Mouse (Mus musculus) thymus, postnatal 36 days (tissue): ENCODE measurements around the gene Ptpn13.

ENCODE experiments used
- DNase-seq, 2 experiments: peaks; one replicate each; pipeline ENCODE4 v3.0.0; 2022; ENCODE audit warnings: mixed read lengths in 2 of 2

The Ptpn13 gene

GRCm38 (mm10) chr5:103423305-103423926, 1.6 kb upstream of the Ptpn13 start:
- DNase-seq, result no peak

DNA sequence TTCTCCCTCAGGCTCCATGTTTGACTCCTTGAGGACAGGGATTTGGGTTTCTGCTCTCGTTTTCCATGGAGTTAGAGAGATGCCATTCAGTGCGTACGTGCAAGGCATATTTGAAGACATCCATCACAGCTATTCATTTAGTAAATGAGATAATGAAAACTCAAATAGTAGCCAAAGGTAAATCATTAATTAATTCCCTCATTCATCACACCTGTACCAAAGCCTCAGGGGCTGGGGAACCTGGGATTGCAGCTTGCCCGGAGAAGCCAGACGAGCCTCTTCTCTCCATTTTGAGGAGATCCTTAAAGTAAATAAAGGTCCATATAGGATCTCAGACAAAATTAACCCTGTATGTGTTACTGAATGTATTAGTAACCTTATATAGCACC, 1.1 kb upstream of the Ptpn13 start:
- DNase-seq, result no peak

DNA sequence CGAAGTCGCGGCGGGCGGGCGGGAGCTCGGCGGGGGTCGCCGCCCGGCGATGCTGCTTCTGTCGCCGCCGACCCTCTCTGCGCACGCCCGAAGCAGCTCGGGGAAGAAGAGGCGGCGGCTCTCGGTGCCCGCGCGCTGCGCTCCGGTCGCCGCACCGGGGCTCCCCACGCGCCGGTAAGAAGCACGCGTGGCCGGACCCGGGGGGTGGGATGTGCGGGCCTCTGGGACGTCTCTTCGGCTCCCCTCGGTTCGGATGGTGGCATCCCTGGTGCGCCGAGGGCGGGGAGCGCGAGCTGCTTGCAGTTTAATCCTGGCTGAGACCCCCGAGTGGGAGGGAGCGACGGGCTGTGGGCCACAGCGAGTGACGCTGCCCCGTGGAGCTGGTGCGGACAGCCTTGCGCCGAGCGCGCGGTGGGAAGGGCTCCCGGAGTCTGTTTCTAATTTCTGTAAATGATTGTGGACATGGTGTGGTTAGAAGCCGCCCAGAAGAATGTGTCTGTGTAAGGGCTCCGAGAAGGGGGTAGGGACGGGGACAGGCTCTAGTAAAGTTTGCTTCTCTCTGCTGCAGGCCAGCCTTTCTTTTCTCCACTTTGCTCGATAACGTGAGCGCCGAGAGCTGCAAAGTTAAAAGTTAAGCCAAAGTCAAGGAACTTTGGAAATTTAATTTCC, 505 bp downstream of the Ptpn13 start:
- DNase-seq, result peak in 1 of 2 experiments; percentile 11

- DNase-seq, result no peak
These were observed 1.3 kb downstream of the Ptpn13 start for GRCm38 (mm10) chr5:103426250-103426649.

- DNase-seq, result no peak
These were observed 6.0 kb downstream of the Ptpn13 start for GRCm38 (mm10) chr5:103430986-103431385.

DNA sequence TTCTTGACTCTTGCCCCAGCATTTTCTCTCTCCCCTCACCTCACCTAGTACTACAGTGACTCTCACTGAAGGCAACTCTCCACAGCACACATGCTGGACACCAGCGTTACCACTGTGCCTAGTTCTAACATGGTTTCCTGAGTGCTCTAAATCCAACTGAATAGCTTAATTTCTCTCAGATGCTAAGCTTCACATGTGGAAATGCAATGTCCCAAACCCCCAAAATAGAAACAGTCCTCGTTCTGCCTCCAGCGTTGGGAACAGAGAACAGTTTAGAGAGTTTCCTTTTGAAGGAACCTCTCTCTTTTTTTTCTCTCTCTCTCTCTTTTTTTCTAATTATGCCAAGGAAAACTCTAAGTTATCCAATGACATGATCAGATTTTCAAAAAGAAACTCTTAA, 6.5 kb downstream of the Ptpn13 start:
- no peak for DNase-seq

DNA sequence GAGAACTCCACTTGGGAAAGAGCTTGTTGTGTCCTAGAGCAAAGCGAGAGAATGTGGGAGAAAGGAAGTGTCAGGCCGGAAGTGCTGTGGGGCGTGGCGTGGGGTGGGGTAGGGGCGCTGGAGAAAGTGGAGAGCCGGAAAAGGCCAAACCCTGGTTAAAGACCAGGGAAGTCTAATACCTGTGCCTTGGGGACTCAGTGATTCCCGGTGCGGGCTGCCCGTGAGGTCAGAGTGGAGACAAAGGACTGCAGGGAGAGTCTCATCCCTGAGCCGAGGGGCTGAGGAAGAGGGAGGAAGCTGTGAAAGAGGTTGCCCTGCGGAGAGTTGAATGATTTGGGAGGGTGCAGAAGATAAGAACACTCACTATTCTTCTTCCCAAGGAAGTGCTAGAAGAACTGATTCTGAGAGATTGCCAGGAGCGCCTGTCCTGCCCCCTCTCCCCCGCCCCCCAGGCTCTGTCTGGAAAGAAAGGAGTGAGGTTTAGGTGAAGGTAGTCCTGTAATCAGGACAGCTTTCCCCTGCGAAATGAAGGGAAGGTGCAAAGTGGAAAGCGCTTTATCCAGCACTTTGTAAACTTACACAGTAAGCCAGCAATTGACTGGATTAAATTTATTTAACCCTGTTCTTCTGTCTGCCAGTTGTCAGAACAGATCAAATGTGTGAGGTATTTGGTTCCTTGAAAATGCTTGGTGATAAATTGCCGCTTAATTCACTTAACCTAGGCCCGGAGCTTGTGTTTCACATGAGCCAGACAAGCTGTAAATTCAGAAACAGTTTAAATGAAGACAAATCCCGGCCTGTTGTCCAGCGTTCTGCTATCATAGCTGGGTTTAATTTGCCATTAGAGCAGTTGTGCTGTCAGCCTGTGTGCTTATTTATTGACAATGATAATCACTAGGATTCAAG, 11.3 kb downstream of the Ptpn13 start:
- no peak for DNase-seq

DNA sequence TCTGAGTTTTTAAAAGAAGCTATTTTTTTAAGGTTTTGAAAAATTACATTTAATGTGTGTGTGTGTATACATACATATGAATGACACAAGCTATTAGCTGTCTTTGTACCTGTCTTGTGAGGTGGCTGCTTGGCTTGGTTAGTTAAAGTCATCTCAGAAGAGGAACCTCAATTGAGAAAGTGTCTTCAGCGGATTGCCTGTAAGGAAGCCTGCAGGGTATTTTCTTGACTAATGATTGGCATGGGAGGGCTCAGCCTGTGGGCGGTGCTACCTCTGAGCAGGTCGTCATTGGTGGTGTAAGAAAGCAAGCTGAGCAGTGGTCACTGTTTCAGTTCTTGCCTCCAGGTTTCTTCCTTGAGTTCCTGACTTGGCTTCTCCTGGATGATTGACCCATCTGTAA, 12.7 kb downstream of the Ptpn13 start:
- DNase-seq, result no peak

GRCm38 (mm10) chr5:103439171-103439570, 14.2 kb downstream of the Ptpn13 start:
- DNase-seq, result no peak

GRCm38 (mm10) chr5:103440418-103441276, 15.7 kb downstream of the Ptpn13 start:
- no peak for DNase-seq

GRCm38 (mm10) chr5:103441706-103442105, 16.7 kb downstream of the Ptpn13 start:
- no peak for DNase-seq

GRCm38 (mm10) chr5:103442269-103442688, 17.3 kb downstream of the Ptpn13 start:
- no peak for DNase-seq

DNA sequence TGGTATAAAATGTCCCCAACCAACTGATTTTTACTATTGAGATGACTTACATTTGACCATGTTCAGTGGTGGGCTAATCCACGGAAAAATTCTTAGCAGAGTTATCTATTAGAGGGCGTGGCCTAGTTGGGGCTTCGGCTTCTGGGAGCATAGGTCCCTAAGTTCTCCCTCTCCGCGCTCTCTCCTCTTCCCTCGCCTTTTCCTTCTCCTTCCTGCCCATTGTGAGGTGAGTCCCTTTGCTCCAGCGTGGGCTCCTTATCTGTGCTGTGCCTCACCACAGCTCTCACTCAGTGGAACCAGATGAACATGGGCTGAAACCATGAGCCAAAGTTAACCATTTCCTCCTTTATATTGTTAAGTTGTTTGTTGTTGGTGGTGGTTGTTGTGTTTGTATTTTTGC, 17.9 kb downstream of the Ptpn13 start:
- no peak for DNase-seq

GRCm38 (mm10) chr5:103445383-103445782, 20.4 kb downstream of the Ptpn13 start:
- DNase-seq, result no peak

- DNase-seq, result no peak
These were observed 22.9 kb downstream of the Ptpn13 start for GRCm38 (mm10) chr5:103447806-103448416.

- no peak for DNase-seq
These were observed 23.5 kb downstream of the Ptpn13 start for GRCm38 (mm10) chr5:103448470-103448869.

GRCm38 (mm10) chr5:103450663-103451062, 25.7 kb downstream of the Ptpn13 start:
- DNase-seq, result no peak

DNA sequence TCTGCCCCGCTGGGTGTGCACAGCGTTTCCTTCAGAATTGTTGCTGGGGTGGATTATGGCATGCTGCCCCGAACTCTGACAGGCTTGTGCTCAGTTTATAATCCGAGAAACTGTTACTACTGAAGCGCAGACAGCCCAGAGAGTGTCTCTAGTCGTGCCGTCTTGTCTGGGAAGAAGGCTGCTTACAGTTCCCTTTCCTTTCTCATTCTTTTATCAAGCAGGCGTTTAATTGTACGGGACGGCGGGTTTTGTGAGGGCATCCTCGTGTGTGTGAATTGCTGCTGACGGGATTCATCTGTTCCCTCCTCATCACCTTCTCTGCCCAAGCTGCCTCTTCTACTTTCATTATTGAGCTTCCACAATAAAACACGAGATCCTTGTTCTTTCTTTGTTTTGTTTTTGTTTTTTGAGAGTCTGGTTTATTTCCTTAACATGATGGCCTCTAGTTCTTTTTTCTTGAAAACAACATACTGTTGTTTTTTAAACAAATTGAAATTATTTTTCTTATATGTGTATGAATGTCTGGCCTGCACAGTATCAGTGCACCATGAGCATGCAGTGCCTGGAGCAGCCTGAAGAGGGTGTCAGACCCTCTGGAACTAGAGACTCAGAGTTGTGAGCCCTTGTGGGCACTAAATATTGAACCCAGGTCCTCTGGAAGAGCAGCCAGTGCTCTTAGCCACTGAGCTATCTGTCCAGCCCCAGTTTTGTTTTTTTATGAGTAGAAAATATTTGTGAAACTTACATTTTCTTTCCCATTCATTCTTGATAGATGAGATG, 28.6 kb downstream of the Ptpn13 start:
- no peak for DNase-seq

DNA sequence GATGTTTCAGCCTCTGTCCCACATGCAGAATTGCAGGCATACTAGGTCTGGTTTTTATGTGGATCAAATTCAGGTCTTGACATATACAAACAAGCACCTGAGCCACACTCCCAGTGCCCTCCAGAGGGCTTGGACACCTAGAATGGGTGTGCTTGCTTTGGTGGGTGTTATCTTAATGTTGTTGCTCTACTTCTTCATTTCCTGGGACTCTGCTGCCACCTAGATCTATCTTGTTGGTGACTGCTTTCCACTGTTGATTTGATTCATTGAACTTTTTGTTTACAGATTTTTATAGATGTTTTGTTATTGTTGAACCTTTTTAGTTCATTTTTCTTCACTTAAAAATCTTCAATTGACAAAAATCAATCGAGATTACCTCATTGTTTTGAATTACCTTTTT, 31.8 kb downstream of the Ptpn13 start:
- no peak for DNase-seq

DNA sequence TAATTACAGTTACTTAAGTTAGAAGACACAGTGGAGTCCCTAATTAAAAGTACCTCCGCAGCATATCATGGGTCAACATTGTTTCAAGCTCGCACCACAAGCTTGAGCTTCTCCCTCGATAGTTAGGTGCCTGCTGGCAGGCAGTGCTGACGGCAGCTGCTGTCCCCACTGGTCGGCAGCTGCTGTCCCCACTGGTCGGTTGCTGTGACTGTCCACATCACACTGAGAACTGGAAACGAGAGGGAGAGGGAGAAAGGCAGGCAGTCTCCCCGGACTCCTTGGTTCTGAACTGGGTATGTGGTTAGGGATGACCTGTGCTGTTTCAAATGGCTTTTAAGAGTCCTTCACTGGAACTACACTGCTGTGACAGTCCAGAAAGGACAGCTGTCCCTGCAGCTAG, 33.4 kb downstream of the Ptpn13 start:
- DNase-seq, result no peak

GRCm38 (mm10) chr5:103458959-103459675, 34.1 kb downstream of the Ptpn13 start:
- DNase-seq, result no peak
